Mouse (Mus musculus) cerebellum, adult 8-10 months (tissue): ENCODE data around the gene Elp5.

Source experiments
- DNase-seq: peaks from one replicate; pipeline ENCODE4 v3.0.0; 2022

Elp5 gene

GRCm38 (mm10) chr11:70014880-70015558 lies 32.7 kb upstream of the Elp5 start, which contains the start of gene Acadvl:
Acadvl (minus strand) TSS chr11:70015411.
- DNase-seq = peak; percentile 86

GRCm38 (mm10) chr11:70014051-70014450 lies 31.7 kb upstream of the Elp5 start:
- no peak for DNase-seq

GRCm38 (mm10) chr11:70013408-70013807 lies 31.1 kb upstream of the Elp5 start:
- no peak for DNase-seq

- DNase-seq = no peak
These were observed 30.6 kb upstream of the Elp5 start for GRCm38 (mm10) chr11:70012931-70013330.

- DNase-seq = no peak
These were observed 28.6 kb upstream of the Elp5 start for GRCm38 (mm10) chr11:70010961-70011360.

DNA sequence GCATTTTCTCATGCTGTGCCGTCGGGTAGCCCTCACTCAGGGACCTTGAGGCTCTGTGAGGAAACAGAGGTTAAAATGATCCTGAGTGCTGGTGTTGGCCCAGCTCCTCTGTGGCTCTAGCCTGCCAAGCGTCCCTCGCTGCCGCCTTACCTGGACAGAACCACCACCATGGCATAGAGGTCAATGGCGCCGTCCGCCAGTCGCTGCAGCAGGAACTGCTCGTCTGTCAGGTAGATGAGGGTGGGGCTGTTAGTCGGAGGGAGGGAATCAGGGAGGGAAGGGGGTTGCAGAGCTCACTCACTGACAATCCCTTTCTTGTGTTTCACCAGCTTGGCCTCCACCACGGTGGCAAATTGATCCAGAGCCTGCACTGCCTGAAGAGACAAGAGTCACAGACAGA lies 28.2 kb upstream of the Elp5 start:
- no peak for DNase-seq

DNA sequence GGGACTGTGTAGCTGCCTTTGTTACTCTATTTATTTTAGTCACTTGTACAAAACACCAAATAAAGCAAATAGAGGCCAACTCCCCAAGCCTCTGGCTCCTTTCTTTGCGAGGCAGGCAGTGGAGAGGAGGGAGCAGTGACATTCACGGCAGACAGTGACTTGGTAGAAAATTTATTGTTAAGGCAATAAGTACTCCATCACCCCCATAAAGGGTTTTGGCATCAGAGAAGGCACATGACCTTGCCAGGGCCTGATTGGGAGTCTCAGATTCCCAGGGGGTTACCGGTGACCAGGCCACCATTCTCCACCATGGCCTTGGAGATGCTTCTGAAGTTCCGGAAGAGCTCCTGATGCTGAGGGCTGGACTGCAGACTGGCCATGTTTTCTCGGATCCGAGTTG lies 27.7 kb upstream of the Elp5 start:
- DNase-seq = no peak

DNA sequence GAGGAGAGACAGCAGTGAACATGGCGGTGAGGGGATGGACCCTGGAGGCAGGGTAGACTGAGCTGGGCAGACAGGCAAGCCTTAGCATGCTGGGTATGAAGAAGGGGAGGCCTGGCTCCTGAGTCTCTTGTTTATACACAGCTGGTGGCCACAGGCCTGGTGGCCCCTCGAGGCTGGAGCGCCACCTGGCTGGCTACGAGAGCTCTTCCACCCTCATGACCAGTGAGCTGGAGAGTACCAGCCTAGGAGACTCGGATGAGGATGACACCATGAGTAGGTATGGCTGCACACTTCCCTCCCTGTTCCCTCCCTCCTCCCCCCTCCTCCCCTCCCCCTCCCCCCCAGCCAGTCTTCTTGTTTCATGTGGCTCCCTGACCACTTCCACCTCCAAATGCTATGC lies 23.2 kb upstream of the Elp5 start:
- DNase-seq = no peak

DNA sequence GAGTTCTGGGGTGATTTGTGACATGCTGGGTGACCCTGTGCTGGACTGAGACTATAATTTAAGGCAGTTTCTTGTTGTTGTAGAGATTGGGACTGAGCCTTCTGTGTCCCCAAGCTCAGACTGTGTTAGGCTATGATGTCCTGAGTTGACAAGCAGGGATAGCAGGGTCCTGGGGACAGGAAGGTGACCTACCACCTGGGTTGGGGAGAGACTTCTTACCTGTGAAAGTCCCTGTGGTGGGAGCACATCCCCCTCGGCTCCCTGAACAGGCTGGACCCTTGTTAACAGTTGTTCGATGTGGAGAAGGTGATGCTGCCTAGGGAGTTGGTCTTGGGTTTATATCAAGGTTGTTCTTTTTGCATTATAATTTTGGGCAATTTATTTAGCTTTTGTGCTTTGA lies 20.2 kb upstream of the Elp5 start:
- no peak for DNase-seq

DNA sequence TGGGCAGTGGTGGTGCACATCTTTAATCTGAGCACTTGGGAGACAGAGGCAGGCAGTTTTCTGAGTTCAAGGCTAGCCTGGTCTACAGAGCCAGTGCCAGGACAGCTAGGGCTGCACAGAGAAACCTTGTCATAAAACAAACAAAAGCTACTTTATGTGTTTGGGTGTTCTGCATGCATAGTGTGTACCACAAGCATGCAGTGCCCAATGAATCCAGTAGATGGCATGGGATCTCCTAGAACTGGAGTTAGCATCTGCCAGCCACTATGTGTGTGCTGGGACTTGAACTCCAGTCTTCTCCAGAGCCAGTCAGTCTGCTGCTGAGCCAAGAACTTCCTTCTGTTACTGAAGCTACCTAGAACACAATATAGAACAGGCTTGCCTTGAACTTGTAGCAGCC lies 19.5 kb upstream of the Elp5 start:
- DNase-seq = no peak

DNA sequence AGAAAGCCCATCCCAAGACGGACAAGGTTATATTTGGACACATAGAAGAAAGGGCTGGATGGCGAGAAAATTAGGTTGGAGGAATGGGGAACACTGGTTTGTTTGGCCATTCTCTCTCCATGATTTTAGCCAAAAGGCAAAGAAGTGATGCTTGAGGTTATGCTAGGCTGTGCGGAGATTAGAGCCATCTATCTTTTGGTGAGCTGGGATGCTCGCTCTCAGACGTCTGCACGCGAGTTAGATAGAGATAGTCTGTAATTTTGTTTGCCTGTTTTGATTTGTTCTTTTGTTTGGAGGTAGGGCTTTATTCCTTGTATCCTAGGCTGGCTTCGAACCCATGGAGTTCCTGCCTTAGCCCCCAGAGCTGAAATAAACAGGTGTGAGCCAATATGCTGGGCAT lies 18.8 kb upstream of the Elp5 start:
- no peak for DNase-seq

DNA sequence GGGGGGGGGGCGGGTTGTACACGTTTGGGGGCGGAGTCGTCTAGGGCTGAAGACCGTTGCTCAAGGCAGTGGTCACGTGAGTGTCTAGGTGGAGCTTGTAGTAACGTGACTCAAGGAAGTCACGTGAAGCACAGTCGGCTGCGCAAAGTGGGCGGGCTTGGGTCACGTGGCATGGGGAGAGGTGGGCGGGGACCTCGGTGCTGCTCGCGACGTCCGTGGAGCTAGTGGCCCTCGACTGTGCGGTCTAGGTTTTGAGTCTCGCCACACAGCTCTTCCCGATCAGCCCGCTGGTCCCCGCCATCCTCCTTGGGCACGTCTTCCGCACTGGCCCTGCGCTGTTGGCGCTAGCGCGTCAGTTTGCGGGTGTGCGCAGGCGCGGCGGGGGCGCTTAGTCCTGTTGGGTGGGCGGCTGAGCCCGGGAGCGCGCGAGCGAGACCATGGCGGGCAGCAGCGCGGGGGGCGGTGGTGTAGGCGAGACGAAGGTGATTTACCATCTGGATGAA lies 18.1 kb upstream of the Elp5 start, which contains the start of gene Dvl2:
Dvl2 (plus strand) TSS at position 200 of the 503 bp plus-strand sequence.
- peak; percentile 83 for DNase-seq

GRCm38 (mm10) chr11:69999666-70000065 lies 17.3 kb upstream of the Elp5 start:
- no peak for DNase-seq

GRCm38 (mm10) chr11:69998567-69999491 lies 16.5 kb upstream of the Elp5 start:
- DNase-seq = no peak

DNA sequence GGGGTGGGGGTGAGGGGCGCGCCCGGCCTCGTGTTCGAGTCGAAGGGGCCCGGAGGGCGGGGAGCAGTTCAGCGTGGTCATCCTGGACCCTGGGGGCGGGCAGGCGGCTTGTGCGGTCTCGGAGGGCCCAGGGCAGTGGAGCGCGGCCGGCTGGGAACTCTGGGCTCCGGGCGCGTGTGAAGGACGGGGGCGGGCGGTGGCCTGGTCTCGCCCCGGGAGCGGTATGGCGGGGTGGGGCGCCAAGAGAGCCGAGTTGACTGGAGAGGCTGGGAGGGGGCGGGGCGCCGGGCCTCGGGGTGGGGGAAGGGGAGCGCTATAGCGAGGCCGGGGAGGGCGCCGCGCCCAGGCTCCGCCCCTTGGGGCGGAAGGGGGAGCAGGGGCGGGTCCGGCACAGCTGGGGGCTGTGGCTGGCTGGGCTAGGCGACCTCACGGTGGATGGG lies 14.8 kb upstream of the Elp5 start:
- peak; percentile 74 for DNase-seq

DNA sequence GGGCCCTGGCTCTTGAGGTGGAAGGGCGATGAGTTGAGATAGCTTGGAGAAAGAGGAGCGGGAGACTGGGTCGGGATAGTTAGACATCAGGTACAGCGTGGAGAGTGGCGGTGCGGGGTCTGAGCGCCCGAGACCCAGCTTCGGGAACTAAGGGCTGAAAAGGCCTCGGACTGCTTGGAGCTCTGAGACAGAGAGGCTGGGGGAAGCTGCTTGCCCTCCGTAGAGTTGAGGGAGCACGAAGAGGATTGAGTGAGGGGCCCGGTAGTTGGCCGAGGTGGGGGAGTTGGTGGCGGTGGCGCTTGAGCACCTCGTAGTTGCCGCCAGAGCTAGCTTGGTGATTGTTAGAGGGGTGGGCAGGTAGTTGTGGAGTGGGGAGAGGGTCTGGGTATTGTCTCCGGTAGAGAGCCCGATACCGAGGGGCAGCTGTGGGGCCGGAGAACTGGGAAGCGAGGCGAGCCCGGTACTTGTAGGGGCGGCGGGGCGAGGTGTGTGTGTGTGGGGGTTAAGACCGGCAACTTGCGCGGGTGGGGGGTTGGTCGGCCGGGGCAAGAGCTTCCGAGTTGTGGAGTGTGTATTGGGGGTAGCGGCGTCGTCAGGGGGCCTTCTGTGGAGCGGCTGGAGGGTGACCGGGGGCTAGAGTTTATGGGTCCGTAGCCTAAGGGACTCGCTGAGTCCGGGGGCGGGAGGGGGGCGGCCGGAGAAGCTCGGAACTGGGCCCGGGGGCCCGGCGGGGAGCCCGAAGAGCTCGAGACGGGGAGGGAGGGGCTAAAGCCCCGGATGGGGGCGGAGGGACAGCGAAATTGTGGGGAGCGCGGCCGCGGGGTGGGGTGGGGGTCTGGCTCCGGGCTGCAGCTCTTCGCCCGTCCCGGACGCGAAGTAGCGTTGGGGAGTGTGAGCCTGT lies 14.1 kb upstream of the Elp5 start:
- no peak for DNase-seq

DNA sequence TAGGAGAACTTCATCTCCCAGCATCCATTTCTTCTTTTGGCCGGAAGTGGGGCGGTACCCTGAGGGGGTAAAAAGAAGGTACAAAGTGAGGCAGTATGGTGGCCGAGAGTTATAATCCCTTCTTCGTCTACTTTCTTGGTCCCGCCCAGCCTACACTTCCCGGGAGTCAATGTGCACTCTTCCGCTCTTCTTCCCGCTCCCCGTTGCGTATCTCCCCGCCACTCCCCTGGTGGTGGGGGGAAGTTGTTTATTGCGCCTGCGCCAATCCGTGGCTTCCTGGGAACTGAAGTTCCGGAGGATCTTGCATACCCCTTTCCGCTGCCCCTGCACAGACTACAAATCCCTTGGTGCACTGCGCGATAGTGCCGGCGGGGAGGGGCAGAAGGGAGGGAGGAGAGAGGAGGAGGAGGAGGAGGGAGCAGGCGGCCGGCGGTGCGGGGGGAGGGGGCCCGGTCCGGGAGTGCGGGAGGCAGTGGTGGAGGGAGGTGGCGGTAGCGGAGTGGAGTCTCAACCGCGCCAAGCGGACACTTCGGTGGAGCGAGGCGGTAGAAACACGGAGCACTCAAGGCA lies 13.2 kb upstream of the Elp5 start, which contains the start of gene Phf23:
Phf23 (plus strand) TSS at position 387 of the 570 bp plus-strand sequence.
- DNase-seq = peak; percentile 95

DNA sequence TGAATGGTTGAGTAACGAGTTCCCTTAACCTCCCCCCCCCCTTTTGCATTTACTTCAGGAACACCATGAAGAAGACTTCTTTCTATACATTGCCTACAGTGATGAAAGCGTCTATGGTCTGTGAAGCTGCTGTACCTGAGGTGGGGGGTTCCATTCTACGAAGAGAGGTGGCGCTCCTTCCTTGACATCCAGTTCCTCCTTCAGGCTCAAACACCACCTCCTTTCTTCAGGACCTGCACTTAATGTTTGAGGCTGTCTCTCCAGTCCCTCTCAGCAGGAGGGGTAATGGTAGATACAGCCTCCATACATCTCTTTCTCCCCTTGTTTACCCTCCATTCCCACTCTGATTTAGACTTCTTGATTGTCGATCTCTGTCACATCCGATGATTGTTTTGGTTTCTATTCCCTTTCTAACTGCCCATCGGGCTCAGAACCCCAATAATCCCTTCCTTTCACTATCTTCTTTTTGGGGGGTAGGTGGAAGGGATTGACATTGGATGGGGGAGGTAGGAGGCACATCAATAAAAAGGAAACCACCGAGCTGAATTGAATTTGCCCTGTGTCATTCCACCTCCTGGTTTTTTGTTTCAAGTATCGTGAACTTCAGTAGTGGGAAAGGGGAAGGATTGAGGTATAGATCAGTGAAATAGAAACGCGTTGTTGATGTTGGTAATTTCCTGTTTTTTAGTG lies 12.2 kb upstream of the Elp5 start:
- no peak for DNase-seq

DNA sequence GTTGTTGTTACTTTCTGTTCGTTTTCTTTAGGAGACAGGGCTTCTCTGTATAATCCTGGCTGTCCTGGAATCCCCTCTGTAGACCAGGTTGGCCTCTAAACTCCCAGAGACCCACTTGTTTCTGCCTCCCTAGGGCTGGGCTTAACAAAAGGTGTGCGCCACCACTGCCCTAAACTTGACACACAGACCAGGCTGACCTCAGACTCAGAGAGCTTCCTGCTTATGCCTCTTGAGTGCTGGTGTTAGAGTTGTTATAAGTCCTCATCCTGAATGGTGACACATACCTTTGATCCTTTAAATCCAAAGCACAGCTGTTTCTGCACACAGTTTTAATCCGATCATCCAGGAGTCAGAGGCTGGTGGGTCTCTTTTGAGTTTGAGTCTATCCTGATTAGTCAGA lies 10.6 kb upstream of the Elp5 start:
- peak; percentile 20 for DNase-seq

DNA sequence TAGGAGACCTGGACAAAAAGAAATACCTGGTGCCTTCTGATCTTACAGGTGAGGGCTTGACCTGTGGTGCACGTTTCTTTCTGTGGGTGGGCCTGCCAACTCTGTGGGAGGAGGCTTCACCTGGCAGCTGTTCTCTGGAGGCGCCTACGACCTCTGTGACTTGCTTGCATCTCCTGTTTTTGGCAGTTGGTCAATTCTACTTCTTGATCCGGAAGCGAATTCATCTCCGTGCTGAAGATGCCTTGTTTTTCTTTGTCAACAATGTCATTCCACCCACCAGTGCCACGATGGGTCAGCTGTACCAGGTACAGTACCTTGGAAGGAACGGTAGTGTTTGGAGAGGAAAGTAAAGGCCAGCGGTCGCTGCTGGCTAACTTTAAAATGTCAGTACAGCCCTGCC lies 10.1 kb upstream of the Elp5 start:
- peak; percentile 42 for DNase-seq

DNA sequence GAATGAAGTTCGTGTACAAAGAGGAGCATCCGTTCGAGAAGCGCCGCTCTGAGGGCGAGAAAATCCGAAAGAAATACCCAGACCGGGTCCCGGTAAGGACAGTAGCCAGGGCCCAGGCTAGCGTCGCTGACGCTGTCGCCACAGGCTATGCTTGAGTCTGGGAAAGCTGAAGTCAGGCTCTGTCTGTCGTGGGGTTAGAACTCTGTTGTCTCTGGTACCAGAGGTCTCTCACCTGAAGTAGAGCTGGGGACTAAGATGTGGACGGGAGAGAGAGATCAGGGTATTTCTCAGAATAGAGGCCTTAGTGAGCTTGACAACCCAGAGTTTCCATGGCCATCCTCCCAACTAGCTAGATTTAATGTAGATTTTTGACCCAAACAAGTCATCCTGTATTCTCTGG lies 9.4 kb upstream of the Elp5 start:
- DNase-seq = no peak
